Mouse (Mus musculus): ENCODE data around the gene Elf5.

GRCm38 (mm10) chr2:103439710-103440109 lies 28.2 kb downstream of the Elf5 start:
- peak; percentile 55; the same call in 1 of the 2 replicates for TF ChIP-seq CTCF (IDR thresholded peaks at IDR 0.05; ENCODE audit: control insufficient read depth, insufficient read depth, insufficient replicate concordance, low read depth, low read length)
- TF ChIP-seq POLR2A (IDR thresholded peaks at IDR 0.05; ENCODE audit: control insufficient read depth, low read depth, low read length) = no peak

Data from testis, adult 2 months (tissue).